Mouse (Mus musculus): Measurements from ENCODE around the gene Hnrnpa1.

DNA sequence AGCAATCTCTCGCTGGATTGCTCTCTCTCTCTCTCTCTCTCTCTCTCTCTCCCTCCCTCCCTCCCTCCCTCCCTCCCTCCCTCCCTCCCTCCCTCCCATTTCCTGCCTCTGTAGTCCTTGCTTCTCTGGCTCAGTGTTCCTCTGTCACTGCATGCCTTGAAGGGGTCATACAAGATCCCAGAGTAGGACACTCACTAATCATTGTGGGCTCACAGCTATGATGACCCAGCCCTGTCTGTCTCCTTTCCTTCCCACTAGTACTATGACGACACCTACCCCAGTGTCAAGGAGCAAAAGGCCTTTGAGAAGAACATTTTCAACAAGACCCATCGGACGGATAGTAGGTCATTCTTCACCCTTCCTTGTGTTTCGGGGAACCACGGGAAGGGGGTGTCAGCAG is 50.2 kb downstream of the Hnrnpa1 start:
- TF ChIP-seq GATA1 (IDR thresholded peaks at IDR 0.05; ENCODE audit: borderline replicate concordance, low read length) (no peak), FLI1 (IDR thresholded peaks at IDR 0.05; ENCODE audit: low read length) (no peak)
